Mouse (Mus musculus) left cerebral cortex, adult 9 months (tissue): ENCODE data around the gene Lyz2.
"Not testable (repeated sequence)": the region's sequence is repeated elsewhere in the genome, so short reads cannot be mapped to it uniquely, and the experiment has no call there.

ENCODE experiments used
- DNase-seq, 2 experiments: peaks; one replicate each; pipeline ENCODE4 v3.0.0; 2022; ENCODE audit warnings: low spot score in 2 of 2

Lyz2 gene

DNA sequence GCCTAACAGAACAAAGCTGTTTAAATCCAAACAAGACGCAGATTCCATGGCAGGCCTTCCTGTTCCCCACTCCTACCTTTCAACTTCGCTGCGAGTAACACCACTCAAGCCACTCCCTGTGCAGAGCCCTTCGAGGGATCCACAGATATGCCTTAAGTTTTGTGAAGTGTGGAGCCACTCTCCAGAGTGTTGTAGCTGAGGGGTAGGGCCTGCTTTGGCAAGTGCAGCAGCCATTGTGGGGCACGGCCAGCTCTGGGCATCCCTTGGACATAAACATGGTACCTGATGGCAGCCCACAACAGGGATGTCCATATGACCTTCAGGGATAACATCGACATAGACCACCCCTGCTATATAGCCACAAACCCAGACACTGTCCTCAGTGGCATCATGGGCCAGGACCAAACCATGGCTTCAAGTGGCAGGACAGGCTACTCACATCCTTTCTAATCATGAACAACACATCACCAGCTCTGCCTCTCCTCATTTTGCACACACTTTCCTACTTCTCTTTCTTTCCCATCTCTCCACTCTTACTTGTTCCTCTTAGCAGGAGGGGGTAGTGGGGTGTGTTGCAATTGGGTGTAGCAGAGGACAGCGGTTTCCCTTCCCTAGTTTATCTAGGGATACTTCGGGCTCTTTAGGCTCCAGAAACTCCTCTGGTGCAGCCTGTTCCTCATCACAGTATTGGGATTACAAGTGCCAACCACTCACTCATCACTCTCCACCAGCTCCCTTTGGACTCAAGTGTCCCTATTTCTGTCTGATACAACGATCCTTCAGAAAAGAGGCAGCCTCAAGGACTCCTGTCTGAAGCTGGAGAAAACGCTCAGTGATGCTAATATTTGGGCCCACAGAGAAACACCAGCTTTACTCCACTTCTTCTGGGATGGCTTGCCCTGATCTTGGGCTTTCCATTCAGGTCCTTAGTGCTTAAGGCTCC is 2.7 kb upstream of the Lyz2 start:
- DNase-seq, result no peak

DNA sequence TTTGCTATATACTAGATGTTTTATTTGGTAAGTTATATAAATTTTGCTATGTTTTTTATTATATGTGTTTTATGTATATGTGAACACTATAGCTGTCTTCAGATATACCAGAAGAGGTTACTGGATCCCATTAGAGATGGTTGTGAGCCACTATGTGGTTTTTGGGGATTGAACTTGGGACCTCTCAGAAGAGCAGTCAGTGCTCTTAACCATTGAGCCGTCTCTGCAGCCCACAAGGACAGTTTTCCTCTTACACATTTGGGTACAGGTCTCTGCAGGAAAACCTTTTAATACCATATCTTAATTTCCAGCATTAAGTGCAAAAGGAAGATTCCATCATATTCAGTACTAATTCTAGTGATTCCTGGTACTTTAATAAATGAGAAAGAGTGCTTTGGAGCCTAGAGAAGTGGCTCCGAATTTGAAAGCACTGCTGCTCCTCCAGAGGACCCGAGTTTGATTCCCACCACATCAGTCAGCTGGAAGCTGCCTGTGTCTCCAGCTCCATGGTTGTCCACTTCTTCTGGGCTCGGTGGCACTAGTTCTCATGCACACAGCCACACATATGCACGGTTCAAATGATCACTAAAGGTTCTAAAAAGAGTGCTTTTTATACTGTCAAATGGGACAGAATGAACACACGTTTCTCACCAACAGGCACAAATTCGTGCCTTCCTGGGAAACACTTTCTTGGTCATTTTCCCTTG is 1.9 kb upstream of the Lyz2 start:
- no peak for DNase-seq

DNA sequence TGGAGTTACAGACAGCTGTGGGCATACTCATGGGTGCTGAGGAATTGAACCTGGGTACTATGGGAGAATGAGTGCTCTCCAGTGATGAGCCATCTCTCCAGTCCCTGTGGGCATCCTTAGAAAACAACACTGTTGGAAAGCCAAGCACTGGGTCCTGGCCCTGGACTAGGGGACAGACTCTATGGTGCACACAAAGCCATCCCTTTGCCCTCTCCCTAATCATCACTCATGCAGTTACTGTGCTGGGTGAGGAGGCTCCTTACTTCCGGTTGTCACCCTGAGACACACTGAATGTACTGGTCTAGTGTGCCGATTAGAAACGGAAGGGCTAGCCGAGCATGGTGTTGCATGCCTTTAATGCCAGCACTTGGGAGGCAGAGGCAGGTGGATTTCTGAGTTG is 1.1 kb upstream of the Lyz2 start:
- DNase-seq, result not testable (repeated sequence)

DNA sequence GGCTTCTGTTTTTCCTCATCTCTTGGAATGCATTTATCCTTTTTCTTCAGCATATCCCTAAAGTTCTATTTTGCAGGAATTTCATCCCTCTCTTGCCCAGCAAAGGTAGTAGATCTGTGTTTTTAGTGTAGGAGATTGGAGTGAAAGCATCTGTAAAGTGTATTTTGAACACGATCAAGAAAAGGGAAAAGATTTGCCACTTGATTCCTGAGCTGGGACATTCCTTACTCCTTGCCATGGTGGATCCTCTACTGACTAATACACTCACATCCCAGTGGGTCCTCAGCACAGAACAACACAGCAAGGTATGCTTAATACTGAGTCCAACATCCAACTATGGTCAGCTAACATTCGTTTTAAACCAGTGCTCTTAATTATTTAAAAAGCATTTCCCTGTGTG is 430 bp upstream of the Lyz2 start:
- DNase-seq, result no peak

DNA sequence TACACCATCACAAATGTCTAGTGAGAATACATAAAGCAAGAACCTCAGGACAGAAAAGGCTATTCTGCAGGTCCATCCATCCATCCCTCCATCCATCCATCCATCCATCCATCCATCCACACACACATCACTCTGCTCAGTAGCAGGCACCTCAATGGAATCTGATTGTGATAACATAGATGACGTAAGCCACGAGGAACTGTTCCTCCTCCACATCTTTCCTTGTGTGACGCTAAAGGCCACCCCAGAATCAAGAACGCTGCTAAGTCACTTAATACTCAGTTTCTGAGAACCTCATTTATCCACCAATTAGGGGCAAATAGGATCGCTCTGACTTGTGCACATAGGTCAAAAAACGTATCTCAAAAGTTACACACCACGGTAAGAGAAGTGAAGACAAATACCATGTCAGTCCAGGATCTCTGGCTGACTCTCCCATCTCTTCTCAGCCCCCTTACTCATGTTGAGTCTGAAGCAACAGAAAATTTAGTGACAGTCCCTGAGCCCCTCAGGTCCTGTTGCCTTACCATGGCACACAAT is 670 bp downstream of the Lyz2 start:
- DNase-seq, result no peak

DNA sequence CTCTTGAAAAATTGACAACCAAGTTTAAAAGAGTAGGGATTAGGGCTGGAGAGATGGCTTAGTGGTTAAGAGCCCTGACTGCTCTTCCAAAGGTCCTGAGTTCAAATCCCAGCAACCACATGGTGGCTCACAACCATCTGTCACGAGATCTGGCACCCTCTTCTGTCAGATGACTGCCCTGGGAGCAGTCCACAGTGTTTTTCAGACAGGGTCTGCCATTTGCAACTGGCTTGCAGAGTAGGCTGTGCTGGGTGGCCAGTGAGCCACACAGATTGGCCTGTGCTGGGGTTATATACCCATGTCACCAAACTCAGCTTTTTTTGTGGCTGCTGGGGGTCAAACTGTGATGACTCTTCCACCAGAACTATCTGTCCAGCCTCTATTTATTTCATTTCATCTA is 2.1 kb downstream of the Lyz2 start:
- no peak for DNase-seq

DNA sequence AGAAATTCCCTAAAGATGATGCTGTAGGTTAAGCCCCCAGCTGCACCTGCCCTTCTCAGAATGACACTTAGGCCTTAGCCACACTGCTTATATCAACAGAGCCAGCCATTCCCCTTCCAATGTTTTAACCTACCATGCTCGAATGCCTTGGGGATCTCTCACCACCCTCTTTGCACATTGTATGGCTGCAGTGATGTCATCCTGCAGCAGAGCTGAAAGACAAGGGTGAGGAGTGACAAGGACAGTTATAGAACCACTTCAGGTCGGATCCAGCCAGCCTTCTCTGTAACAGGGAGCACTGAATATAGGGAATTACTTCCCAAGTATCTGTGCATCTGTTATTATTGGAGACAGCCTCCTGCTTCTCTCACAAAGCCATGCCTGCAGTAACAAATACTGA is 3.6 kb downstream of the Lyz2 start:
- not testable (repeated sequence) for DNase-seq

DNA sequence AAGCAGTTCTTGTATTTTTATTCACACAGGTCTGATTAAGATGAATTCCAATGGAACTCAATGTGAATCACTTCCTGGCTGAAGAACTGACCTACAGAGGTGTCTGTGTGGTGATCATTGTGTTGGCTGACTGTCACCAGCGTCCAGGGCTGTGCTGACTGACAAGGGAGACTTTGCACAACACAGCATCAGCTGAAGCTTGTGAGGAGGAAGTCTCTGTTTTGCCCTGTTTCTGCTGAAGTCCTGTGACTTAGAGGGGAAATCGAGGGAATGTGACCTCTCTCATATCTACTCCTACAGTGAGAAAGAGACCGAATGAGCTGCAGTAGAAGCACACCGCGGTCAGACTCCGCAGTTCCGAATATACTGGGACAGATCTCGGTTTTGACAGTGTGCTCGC is 4.3 kb downstream of the Lyz2 start:
- DNase-seq, result not testable (repeated sequence)

DNA sequence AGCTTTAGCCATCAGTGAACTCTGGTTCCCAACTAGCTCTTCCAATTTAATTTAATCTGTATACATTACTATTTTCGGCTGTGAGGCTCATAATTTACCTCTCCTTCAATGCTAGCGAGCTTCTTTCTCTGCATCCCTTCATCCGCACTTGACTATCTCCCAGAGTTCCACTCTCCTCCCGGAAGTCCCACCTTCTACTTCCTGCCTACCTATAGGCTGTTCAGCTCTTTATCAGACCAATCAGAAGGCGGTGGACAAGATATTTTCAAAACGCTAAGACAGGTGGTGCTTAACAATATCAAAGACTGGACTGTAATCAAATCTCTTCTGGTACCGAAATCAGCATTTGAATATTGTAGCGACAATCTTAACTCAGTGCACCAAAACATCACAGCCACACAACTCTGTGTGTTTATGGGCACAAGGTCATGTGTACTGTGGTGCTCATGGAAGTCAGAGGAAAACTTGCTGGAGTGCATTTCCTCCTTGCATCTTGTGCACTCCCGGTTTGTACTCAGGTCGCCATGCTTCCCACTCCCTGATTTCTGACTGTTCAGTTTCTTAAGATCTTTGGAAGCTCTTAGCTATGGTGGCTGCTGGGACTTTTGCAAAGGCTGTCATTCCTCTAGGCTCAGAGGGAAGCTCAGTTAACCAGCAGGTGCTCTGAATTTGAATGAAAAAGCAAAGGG is 6.3 kb downstream of the Lyz2 start:
- DNase-seq, result no peak

DNA sequence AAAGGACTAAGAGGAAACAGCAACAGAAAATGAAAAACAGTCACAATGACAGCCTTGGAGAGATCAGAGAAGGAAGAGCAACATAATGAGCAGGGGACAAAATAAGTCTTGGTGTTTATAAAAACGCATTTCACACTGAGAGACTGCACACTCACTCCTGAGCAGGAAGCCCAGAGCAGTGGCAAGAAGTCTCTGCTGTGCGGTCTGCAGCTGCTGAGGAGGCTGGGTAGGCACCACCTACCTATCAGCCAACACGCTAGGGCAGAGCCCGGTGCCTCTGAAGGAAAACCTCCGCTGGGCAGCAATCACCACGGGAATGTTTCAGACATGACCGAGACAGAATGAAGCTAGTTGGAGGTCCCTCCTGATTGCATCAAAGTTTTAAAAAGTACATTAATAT is 7.5 kb downstream of the Lyz2 start:
- DNase-seq, result not testable (repeated sequence)

DNA sequence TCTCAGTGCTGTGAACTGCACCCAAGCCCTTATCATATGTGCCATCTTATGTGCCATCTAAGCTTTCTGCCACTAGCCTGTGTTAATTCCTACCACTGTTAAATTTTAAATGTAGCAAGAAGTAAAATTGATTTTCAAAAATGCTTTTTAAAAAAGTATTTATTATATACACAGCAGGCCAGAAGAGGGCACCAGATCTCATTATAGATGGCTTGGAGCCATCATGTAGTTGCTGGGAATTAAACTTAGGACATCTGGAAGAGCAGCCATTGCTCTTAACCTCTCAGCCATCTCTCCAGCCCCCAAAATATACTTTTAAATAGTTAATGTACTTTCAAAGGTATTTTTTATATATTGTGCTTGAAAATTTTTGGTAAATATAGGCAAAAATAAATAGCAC is 10.1 kb downstream of the Lyz2 start:
- no peak for DNase-seq

DNA sequence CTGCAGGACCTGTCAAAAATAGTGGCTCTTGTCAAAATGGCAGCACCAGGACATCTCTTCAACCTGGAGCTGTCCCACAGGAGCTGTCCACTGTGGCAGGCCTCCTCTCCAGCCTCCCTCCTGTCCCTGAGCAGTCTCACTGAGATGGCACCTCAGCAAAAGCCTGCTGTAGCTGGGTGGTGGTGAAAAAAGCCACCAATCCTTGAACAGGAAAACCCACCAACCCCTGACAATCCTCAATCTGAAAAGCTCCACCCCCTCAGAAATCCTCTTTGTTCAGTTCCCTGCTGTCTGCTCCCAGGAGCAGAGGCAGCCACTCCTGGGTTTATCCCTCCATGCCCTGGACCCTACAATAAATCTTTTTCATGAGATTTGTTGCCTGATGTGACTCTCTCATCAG is 22.3 kb downstream of the Lyz2 start:
- no peak for DNase-seq

DNA sequence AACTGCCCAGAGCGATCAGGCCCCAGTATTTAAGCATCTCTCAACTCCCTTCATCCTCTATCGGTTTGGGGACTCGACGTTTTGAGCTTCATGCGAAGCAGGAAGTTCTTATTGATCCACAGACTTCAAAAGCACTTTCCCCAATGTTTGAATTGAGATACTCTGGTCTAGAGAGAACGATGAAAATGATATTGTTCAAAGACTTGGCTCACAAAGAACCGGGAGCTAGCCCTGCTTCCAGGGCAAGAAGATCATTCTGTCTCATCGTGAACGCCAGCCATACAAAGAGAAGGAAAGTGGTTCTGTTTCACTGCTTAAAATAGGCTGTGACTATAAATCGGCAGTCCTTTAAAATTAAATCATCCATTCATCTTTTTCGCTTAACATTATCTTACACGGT is 43.5 kb downstream of the Lyz2 start, which contains the start of gene 9530003J23Rik:
Gene 9530003J23Rik, minus strand, starts transcription at position 101 of the 400 bp plus-strand sequence.
- no peak for DNase-seq

DNA sequence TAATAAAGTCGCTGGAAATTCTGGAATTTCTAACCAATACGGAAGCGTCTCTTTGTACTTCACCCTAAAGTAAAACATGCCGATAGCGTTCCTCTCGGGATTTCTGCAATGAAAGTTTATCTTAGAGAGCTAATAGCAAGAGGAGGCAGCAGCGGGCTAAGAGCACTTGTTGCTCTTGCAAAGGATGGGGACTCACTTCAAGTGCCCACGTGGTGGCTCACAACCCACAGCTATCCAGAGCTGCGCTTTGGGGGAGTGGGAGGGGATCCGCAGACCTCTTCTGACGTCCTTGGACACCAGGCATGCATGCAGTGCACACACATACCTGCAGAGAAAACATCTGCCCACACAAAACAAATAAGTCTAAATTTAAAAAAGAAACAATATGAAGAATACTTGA is 46.3 kb downstream of the Lyz2 start:
- DNase-seq, result no peak

DNA sequence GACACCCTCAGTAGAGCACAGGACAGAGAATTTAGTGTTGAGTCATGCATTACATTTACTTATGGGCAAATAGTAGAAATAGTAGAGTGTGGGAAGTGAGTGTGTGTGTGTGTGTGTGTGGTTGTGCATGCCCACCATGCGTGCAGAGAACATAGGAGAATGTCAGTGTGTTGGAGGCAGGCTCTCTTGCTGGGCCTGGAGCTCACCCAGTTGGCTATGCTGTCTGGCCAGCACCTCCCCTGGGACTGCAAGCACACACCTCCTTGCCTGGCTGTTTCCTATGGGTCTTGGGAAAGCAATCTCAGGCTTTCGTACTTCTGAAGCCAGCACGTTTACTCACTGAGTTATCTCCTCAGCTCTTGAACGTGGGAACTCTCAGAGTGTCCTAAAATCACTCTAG is 47.3 kb downstream of the Lyz2 start:
- no peak for DNase-seq

DNA sequence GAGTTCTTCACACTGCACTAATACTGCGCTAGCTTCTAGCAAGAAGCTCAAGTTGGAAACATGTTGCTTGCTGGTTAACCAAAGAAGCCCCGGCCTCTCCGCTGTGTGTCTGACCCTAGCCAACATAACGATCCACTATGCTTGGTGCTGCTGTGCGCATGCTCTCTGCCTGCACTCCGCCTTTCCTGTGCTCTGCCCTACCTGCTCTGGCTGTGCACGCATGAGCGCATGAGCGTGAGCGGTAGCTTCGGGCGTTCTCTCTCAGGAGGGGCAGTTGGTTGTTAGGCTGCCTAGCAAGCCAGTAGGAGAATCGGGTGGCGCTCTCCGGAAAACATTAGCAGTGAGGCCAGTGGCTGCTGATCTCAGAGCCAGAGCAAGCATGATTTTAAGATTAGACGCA is 52.3 kb downstream of the Lyz2 start:
- no peak for DNase-seq
